Mouse (Mus musculus) B cell, adult (primary cell): ENCODE results near the gene F9. TPM values are rescaled to one million over a fixed set of nuclear protein-coding genes. Genes with fewer than 3 reads are reported as not detected.

Experiments used
- total RNA-seq: library from RNA; stranded (reverse); gene quantifications from 4 replicates; pipeline ENCODE4 v1.2.4, GENCODE M21; 2023; ENCODE audit not compliant: inconsistent age

Gene F9
- 0.22 to 0.83 TPM (median 0.57 TPM) in 4 replicates for total RNA-seq

GRCm38 (mm10) chrX:59999221-60000083 lies at the start of gene F9:
Gene F9, plus strand, starts transcription at chrX:59999464.

Other genes with a start within 250 kb of the F9 start
- 0.19 TPM in 1 of 4 replicates, not detected in the others for gene Mcf2, start 179.6 kb downstream of the F9 start, total RNA-seq